Comparison of ENCODE assay signal across 8 mouse cellular contexts in the genomic region with DNA sequence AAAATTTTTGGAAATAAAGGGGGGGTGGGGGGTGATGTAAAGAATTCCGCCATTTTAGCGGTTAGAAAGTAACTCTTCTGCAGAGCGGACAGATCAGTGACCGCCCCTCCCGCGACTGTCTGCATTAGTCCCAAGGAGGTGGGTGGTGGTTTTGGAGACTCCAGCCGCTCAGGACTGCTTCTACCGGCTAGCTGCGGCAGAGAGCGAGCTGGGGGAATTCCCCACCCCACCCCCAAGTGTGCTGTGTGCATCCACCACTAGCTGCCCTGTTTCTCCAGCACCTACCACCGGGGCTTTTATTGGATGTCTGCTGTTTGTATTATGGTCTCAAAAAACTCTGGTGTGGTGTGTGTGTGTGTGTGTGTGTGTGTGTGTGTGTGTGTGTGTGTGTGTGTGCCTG. TPM values are rescaled to one million over a fixed set of nuclear protein-coding genes. Genes with fewer than 3 reads are reported as not detected.
DNase-seq lines count a peak whose midpoint lies in the region; ATAC-seq and TF ChIP-seq lines count a peak whose summit lies in the region.

No protein-coding gene starts in this region.

- H3K4me3 ChIP-seq in megakaryocyte, embryonic 14.5 days (replicated peaks): peak overlapping the region; percentile 91
- peak overlapping the region; percentile 49; the same call in 1 of the 2 replicates for H3K4me3 ChIP-seq in forebrain, embryonic 11.5 days (ENCODE audit: low read depth, low read length)
- peak overlapping the region; percentile 57 for H3K4me3 ChIP-seq in limb, embryonic 10.5 days
- peak overlapping the region; percentile 74 for H3K4me3 ChIP-seq in olfactory bulb, adult 2 months (ENCODE audit: insufficient read depth, low read depth, low read length)

- H3K4me2 ChIP-seq in forebrain, embryonic 11.5 days (ENCODE audit: low read depth, low read length, severe bottlenecking): peak overlapping the region; percentile 97; the same call in 1 of the 2 replicates

- H3K9ac ChIP-seq in forebrain, embryonic 11.5 days (ENCODE audit: low read length): no peak overlapping the region

- peaks cover 24% of the 10 kb centered on the region for H3K36me3 ChIP-seq in megakaryocyte, embryonic 14.5 days (replicated peaks; ENCODE audit: low read length)
- H3K36me3 ChIP-seq in forebrain, embryonic 11.5 days (ENCODE audit: control insufficient read depth, insufficient read depth, low read length): peaks cover 5% of the 10 kb centered on the region; the same call in 1 of the 2 replicates
- peaks cover 25% of the 10 kb centered on the region for H3K36me3 ChIP-seq in limb, embryonic 10.5 days

- peaks cover 41% of the 10 kb centered on the region for H3K27me3 ChIP-seq in megakaryocyte, embryonic 14.5 days (replicated peaks)
- peaks cover 4% of the 10 kb centered on the region; the same call in 1 of the 2 replicates for H3K27me3 ChIP-seq in forebrain, embryonic 11.5 days (ENCODE audit: control insufficient read depth, insufficient read depth, low read length)
- peaks cover 55% of the 10 kb centered on the region for H3K27me3 ChIP-seq in limb, embryonic 10.5 days (ENCODE audit: low read depth, poor library complexity, severe bottlenecking)

- peaks cover 22% of the 10 kb centered on the region for H3K4me1 ChIP-seq in megakaryocyte, embryonic 14.5 days
- peaks cover 9% of the 10 kb centered on the region; the same call in 1 of the 2 replicates for H3K4me1 ChIP-seq in forebrain, embryonic 11.5 days (replicated peaks; ENCODE audit: control insufficient read depth, insufficient read depth, low read length)
- H3K4me1 ChIP-seq in limb, embryonic 10.5 days: peaks cover 23% of the 10 kb centered on the region
- peaks cover 14% of the 10 kb centered on the region for H3K4me1 ChIP-seq in olfactory bulb, adult 2 months (ENCODE audit: control insufficient read depth, insufficient read depth, low read length)

- TF ChIP-seq POLR2A in olfactory bulb, adult 2 months (IDR thresholded peaks at IDR 0.05; ENCODE audit: insufficient read depth, low read depth, low read length): no peak

- ATAC-seq in megakaryocyte, adult 5-6 weeks (ENCODE audit: poor library complexity, severe bottlenecking): no peak
- ATAC-seq in forebrain, embryonic 11.5 days (replicated peaks; ENCODE audit: low FRiP score): no peak

- TF ChIP-seq CTCF in olfactory bulb, adult 2 months (IDR thresholded peaks at IDR 0.05; ENCODE audit: insufficient read depth, low read depth, low read length): no peak

- 8% methylated on average over 11 of the region's 11 CpGs for WGBS in forebrain, embryonic 11.5 days
- WGBS in limb, embryonic 10.5 days: 6% methylated on average over 11 of the region's 11 CpGs
- 11% methylated on average over 11 of the region's 11 CpGs for WGBS in olfactory bulb, adult 2 months

- H3K27ac ChIP-seq in forebrain, embryonic 11.5 days (ENCODE audit: low read depth, low read length): no peak overlapping the region
- no peak overlapping the region for H3K27ac ChIP-seq in limb, embryonic 10.5 days
- no peak overlapping the region for H3K27ac ChIP-seq in olfactory bulb, adult 2 months (ENCODE audit: insufficient read depth, low read depth, low read length)

- no peaks in the 10 kb centered on the region for H3K9me3 ChIP-seq in megakaryocyte, embryonic 14.5 days
- H3K9me3 ChIP-seq in forebrain, embryonic 11.5 days (ENCODE audit: control insufficient read depth, low read length): no peaks in the 10 kb centered on the region
- H3K9me3 ChIP-seq in limb, embryonic 10.5 days (replicated peaks): no peaks in the 10 kb centered on the region

- peak; percentile 49 for DNase-seq in forebrain, embryonic 11.5 days (ENCODE audit: low spot score)
- peak; percentile 40 for DNase-seq in limb, embryonic 10.5 days (ENCODE audit: low spot score)
- DNase-seq in thymus, postnatal 25 days: no peak
- DNase-seq in layer of hippocampus, adult 8-10 months (ENCODE audit: low spot score in 2 of 2): no peak
- no peak for DNase-seq in layer of hippocampus, postnatal 10 days (ENCODE audit: low spot score in 2 of 2)

RNA-seq across cellular contexts. Expression of gene L3mbtl1, which starts 0.7 kb away (rescaled TPM):
- 0.51 TPM in 1 of 2 replicates, not detected in the other for polyA plus RNA-seq in megakaryocyte, embryonic 14.5 days (2012; ENCODE audit: insufficient read depth, low replicate concordance)
- total RNA-seq in megakaryocyte, adult 5-6 weeks (2015): 0.04 and 0.27 TPM in 2 replicates
- 0.16 TPM in 1 of 2 replicates, not detected in the other for total RNA-seq in megakaryocyte, adult 5-6 weeks (2017)
- 0.16 and 0.21 TPM in 2 replicates for polyA plus RNA-seq in forebrain, embryonic 11.5 days (2014; fragmentation: Nextera tagmentation; extraction: Ambion mirVana)
- polyA plus RNA-seq in limb, embryonic 10.5 days (2016; fragmentation: Nextera tagmentation; extraction: Ambion mirVana): 0.11 TPM in 1 of 2 replicates, not detected in the other
- polyA plus RNA-seq in olfactory bulb, adult 2 months (2012; ENCODE audit: insufficient read depth, insufficient read length, low replicate concordance, missing spikeins): not detected in 2 replicates
- 10 to 100 TPM; 10.9 to 18.5 (median 12.1) TPM for total RNA-seq in layer of hippocampus, adult 8-10 months (2022)
- 10 to 100 TPM; 25.9 to 30.1 TPM for total RNA-seq in layer of hippocampus, postnatal 10 days (2021)

RNA-seq across cellular contexts. Expression of gene Srsf6, which starts 12.6 kb away (rescaled TPM):
- polyA plus RNA-seq in megakaryocyte, embryonic 14.5 days (2012; ENCODE audit: insufficient read depth, low replicate concordance): 37.6 and 68.1 TPM in 2 replicates
- 118 and 120 TPM in 2 replicates for total RNA-seq in megakaryocyte, adult 5-6 weeks (2015)
- 111 and 123 TPM in 2 replicates for total RNA-seq in megakaryocyte, adult 5-6 weeks (2017)
- polyA plus RNA-seq in forebrain, embryonic 11.5 days (2014; fragmentation: Nextera tagmentation; extraction: Ambion mirVana): 297 and 311 TPM in 2 replicates
- 296 and 308 TPM in 2 replicates for polyA plus RNA-seq in limb, embryonic 10.5 days (2016; fragmentation: Nextera tagmentation; extraction: Ambion mirVana)
- polyA plus RNA-seq in olfactory bulb, adult 2 months (2012; ENCODE audit: insufficient read depth, insufficient read length, low replicate concordance, missing spikeins): 181 TPM in 1 of 2 replicates, not detected in the other
- 100 to 1,000 TPM in 3 of 4 experiments, 10 to 100 TPM in 1; 91.5 to 133 (median 110) TPM for total RNA-seq in layer of hippocampus, adult 8-10 months (2022)
- total RNA-seq in layer of hippocampus, postnatal 10 days (2021): 100 to 1,000 TPM; 127 to 146 TPM

RNA-seq across cellular contexts. Expression of gene Sgk2, which starts 43.2 kb away (rescaled TPM):
- not detected in 2 replicates for polyA plus RNA-seq in megakaryocyte, embryonic 14.5 days (2012; ENCODE audit: insufficient read depth, low replicate concordance)
- total RNA-seq in megakaryocyte, adult 5-6 weeks (2015): not detected in 2 replicates
- total RNA-seq in megakaryocyte, adult 5-6 weeks (2017): not detected in 2 replicates
- polyA plus RNA-seq in forebrain, embryonic 11.5 days (2014; fragmentation: Nextera tagmentation; extraction: Ambion mirVana): not detected in 2 replicates
- polyA plus RNA-seq in limb, embryonic 10.5 days (2016; fragmentation: Nextera tagmentation; extraction: Ambion mirVana): not detected in 2 replicates
- not detected in 2 replicates for polyA plus RNA-seq in olfactory bulb, adult 2 months (2012; ENCODE audit: insufficient read depth, insufficient read length, low replicate concordance, missing spikeins)
- total RNA-seq in layer of hippocampus, adult 8-10 months (2022): 1 to 10 TPM in 2 of 4 experiments, under 1 TPM in 2; 0.77 to 1.9 (median 1.3) TPM
- total RNA-seq in layer of hippocampus, postnatal 10 days (2021): under 1 TPM; 0.27 to 0.34 TPM

Comparison
In these comparisons a context has a peak if more than half of its experiments do, and no peak if none do; other contexts are left out.
1. DNase-seq: peak in forebrain, embryonic 11.5 days (single experiment) and limb, embryonic 10.5 days (single experiment); none in thymus, postnatal 25 days (single experiment), layer of hippocampus, adult 8-10 months (0 of 2) and layer of hippocampus, postnatal 10 days (0 of 2).
2. Peak in every context shown above with its lines, with median percentiles within 50 percentile points of each other: H3K4me3 ChIP-seq.